Mouse (Mus musculus) G1E (cell line): ENCODE data around the gene Bahcc1.

Source experiments
- CTCF ChIP-seq: IDR thresholded peaks from 2 replicates; pipeline ENCODE4 v1.5.1; 2012; ENCODE audit warnings: low read depth, low read length, inconsistent platforms, mixed read lengths
- GATA1 ChIP-seq: IDR thresholded peaks from 2 replicates; pipeline ENCODE4 v1.6.1; 2012; ENCODE audit warnings: borderline replicate concordance, low read length, inconsistent platforms, mixed read lengths

GRCm38 (mm10) chr11:120337447-120337846 is 104.7 kb downstream of the Bahcc1 start:
- TF ChIP-seq GATA1 (no peak), CTCF (no peak)
